Mouse (Mus musculus) testis, adult 2 months (tissue): Measurements from ENCODE around the gene Faim.

Source experiments
- CTCF ChIP-seq: fragments of 200-500 bp; IDR thresholded peaks from 2 replicates; pipeline ENCODE4 v1.5.1; 2012; ENCODE audit warnings: low read depth, mild to moderate bottlenecking, inconsistent platforms, low read length, moderate library complexity; ENCODE audit not compliant: control insufficient read depth, insufficient read depth, insufficient replicate concordance
- POLR2A ChIP-seq: fragments of 200-500 bp; IDR thresholded peaks from 2 replicates; pipeline ENCODE4 v1.6.1; 2012; ENCODE audit warnings: low read depth, mild to moderate bottlenecking, inconsistent platforms, low read length, moderate library complexity; ENCODE audit not compliant: control insufficient read depth

- no peak for TF ChIP-seq POLR2A
- TF ChIP-seq CTCF: no peak
Measured at GRCm38 (mm10) chr9:98963661-98964060, 22.5 kb upstream of the Faim start.
